Comparison of ENCODE assay signal across 10 mouse cellular contexts in the genomic region with DNA sequence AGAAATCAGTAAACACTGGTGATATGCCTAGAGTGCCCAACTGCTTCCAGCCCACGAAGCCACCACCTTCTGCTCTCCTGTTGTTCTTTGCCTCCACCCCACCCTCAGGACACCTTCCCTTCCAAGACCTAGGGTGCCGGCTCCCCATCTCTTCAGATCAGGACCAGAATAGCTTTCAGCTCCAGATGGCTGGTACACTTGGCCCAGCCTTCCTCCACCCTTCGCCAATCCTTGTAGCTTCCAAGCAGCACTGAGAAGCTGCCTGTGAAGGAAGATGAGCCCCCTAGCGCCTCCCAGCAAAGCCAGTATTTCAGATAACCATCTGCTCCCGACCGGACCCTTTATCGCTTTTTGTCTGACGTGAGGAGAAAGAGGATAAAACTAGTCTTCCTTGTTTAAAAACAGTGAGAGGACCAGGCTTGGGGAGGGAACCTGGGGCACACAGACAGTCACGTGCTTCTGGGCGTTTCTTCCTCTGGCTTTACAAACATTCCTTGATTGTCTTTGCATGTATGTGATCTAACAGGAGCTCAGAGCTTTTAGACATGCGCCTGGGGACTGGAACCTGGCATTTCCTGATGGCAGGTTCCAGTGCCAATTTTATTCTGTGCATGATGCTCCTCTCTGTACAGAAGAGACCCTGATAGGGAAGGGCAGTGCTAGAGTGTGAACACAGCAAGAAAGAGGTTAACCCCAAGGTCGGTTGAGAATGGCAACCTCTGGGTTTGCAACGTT.
A peak's percentile ranks its signal among the peaks of the same experiment; 100 is the strongest.
DNase-seq lines count a peak whose midpoint lies in the region; ATAC-seq and TF ChIP-seq lines count a peak whose summit lies in the region.
"Had no signal": no experiment of that assay in that cellular context is flagged by ENCODE, and none has a peak within 500 bp of the region (broad histone marks: within the 10 kb centered on the region; RNA-seq: fewer than 3 reads in every experiment).

No protein-coding gene starts in this region.

- WGBS in cerebellum, adult 2 months = 13% methylated on average over 13 of the region's 13 CpGs

- H3K4me3 ChIP-seq in layer of hippocampus, adult 2 months = no peak overlapping the region
- no peak overlapping the region for H3K4me3 ChIP-seq in cerebellum, adult 2 months (replicated peaks; ENCODE audit: insufficient read depth, low read depth, low read length)
- no peak overlapping the region for H3K4me3 ChIP-seq in left cerebral cortex, adult 2 months
- H3K4me3 ChIP-seq: intestine, embryonic 15.5 days had no signal

- DNase-seq in layer of hippocampus, adult 2 months (ENCODE audit: low spot score in 2 of 2) = peak in 1 of 2 experiments; percentile 22
- no peak for DNase-seq in layer of hippocampus, adult 9-10 months (ENCODE audit: low spot score)
- peak; percentile 87 to 94 for DNase-seq in cerebellum, adult 2 months
- peak in 1 of 2 experiments; percentile 47 for DNase-seq in left cerebral cortex, adult 2 months (ENCODE audit: extremely low spot score in 1 of 2, low spot score in 2 of 2)
- DNase-seq in right cerebral cortex, postnatal 36 days (ENCODE audit: low spot score in 2 of 2) = peak; percentile 36 to 38
- DNase-seq in retina, embryonic 14.5 days (ENCODE audit: low spot score) = no peak
- DNase-seq: lung, adult 2 months; thymus, adult 18-20 months had no signal

- no peaks in the 10 kb centered on the region for H3K27me3 ChIP-seq in cerebellum, adult 2 months (ENCODE audit: control insufficient read depth, insufficient read depth, low read length)
- H3K27me3 ChIP-seq: intestine, embryonic 15.5 days had no signal

- no peak for TF ChIP-seq POLR2A in cerebellum, adult 2 months (IDR thresholded peaks at IDR 0.05; ENCODE audit: borderline replicate concordance, insufficient read depth, low read length)

- intact Hi-C loops in left cerebral cortex, adult 2 months (cut with DNase I) = loop anchor here (5.0 to 10.0 kb wide), 3 partner anchors 158 to 245 kb away; a partner anchor contains a TSS

- H3K4me1 ChIP-seq in cerebellum, adult 2 months (ENCODE audit: control insufficient read depth, insufficient read depth, low read length) = peaks cover 68% of the 10 kb centered on the region
- H3K4me1 ChIP-seq: intestine, embryonic 15.5 days had no signal

- TF ChIP-seq CTCF in layer of hippocampus, adult 2 months (conservative IDR thresholded peaks at IDR 0.05) = 0 out of 2 replicates have a peak, but pooled peaks have one; percentile 20
- TF ChIP-seq CTCF in cerebellum, adult 2 months (IDR thresholded peaks at IDR 0.05; ENCODE audit: borderline replicate concordance, insufficient read depth, low read depth, low read length) = peak; percentile 29; the same call in 1 of the 2 replicates
- peak; percentile 16 for TF ChIP-seq CTCF in left cerebral cortex, adult 2 months (IDR thresholded peaks at IDR 0.05)

- ATAC-seq in CD4-positive, CD25-positive, alpha-beta regulatory T cell, adult 4 months = no peak
- ATAC-seq: intestine, embryonic 15.5 days had no signal

- no peak overlapping the region for H3K27ac ChIP-seq in layer of hippocampus, adult 2 months
- peak overlapping the region; percentile 93 for H3K27ac ChIP-seq in cerebellum, adult 2 months (ENCODE audit: insufficient read depth, low read length)
- peak overlapping the region; percentile 57; the same call in 1 of the 2 replicates for H3K27ac ChIP-seq in left cerebral cortex, adult 2 months
- H3K27ac ChIP-seq: intestine, embryonic 15.5 days had no signal

Comparison
In these comparisons a context has a peak if more than half of its experiments do, and no peak if none do; other contexts are left out.
1. DNase-seq: peak in cerebellum, adult 2 months (2 of 2) and right cerebral cortex, postnatal 36 days (2 of 2); none in layer of hippocampus, adult 9-10 months (single experiment) and retina, embryonic 14.5 days (single experiment).
2. Peak in every context shown above with its lines, with median percentiles within 50 percentile points of each other: CTCF ChIP-seq.